Mouse (Mus musculus): ENCODE measurements around the gene Gpr3. TPM values are rescaled to one million over a fixed set of nuclear protein-coding genes. Genes with fewer than 3 reads are reported as not detected.

The Gpr3 gene
- polyA plus RNA-seq, 1 experiment, result not detected

GRCm38 (mm10) chr4:133217641-133218040, 5.3 kb upstream of the Gpr3 start:
- no peak overlapping the region for H3K27ac ChIP-seq (replicated peaks; ENCODE audit: low read depth, low read length)
- no peaks in the 10 kb centered on the region; the same call in 1 of the 2 replicates for H3K4me1 ChIP-seq (ENCODE audit: control insufficient read depth, insufficient read depth, insufficient read length, low read length)
- H3K4me3 ChIP-seq (ENCODE audit: insufficient read depth, low read depth, low read length), result no peak overlapping the region

GRCm38 (mm10) chr4:133213661-133214060, 1.3 kb upstream of the Gpr3 start:
- H3K4me3 ChIP-seq (ENCODE audit: insufficient read depth, low read depth, low read length), result no peak overlapping the region
- no peaks in the 10 kb centered on the region; the same call in 1 of the 2 replicates for H3K4me1 ChIP-seq (ENCODE audit: control insufficient read depth, insufficient read depth, insufficient read length, low read length)
- no peak overlapping the region for H3K27ac ChIP-seq (replicated peaks; ENCODE audit: low read depth, low read length)

- no peaks in the 10 kb centered on the region; the same call in 1 of the 2 replicates for H3K4me1 ChIP-seq (ENCODE audit: control insufficient read depth, insufficient read depth, insufficient read length, low read length)
- no peak overlapping the region for H3K4me3 ChIP-seq (ENCODE audit: insufficient read depth, low read depth, low read length)
Measured at GRCm38 (mm10) chr4:133213268-133213590, 893 bp upstream of the Gpr3 start.

GRCm38 (mm10) chr4:133212562-133213267, 379 bp upstream of the Gpr3 start:
- no peaks in the 10 kb centered on the region; the same call in 1 of the 2 replicates for H3K4me1 ChIP-seq (ENCODE audit: control insufficient read depth, insufficient read depth, insufficient read length, low read length)
- peak overlapping the region; percentile 48 for H3K4me3 ChIP-seq (ENCODE audit: insufficient read depth, low read depth, low read length)
- H3K27ac ChIP-seq (replicated peaks; ENCODE audit: low read depth, low read length), result no peak overlapping the region

More at GRCm38 (mm10) chr4:133213268-133213590, 893 bp upstream of the Gpr3 start:
- no peak overlapping the region for H3K27ac ChIP-seq (replicated peaks; ENCODE audit: low read depth, low read length)

GRCm38 (mm10) chr4:133210788-133211390, 1.4 kb downstream of the Gpr3 start:
- Histone ChIP-seq H3K4me1 (ENCODE audit: control insufficient read depth, insufficient read depth, insufficient read length, low read length) (no peaks in the 10 kb centered on the region; the same call in 1 of the 2 replicates), H3K4me3 (ENCODE audit: insufficient read depth, low read depth, low read length) (no peak overlapping the region), H3K27ac (replicated peaks; ENCODE audit: low read depth, low read length) (no peak overlapping the region)

- H3K4me1 ChIP-seq (ENCODE audit: control insufficient read depth, insufficient read depth, insufficient read length, low read length), result no peaks in the 10 kb centered on the region; the same call in 1 of the 2 replicates
- H3K4me3 ChIP-seq (ENCODE audit: insufficient read depth, low read depth, low read length), result no peak overlapping the region
- no peak overlapping the region for H3K27ac ChIP-seq (replicated peaks; ENCODE audit: low read depth, low read length)
Measured at GRCm38 (mm10) chr4:133210023-133210787, 2.1 kb downstream of the Gpr3 start.

GRCm38 (mm10) chr4:133209366-133209765, 3.0 kb downstream of the Gpr3 start:
- Histone ChIP-seq H3K4me3 (ENCODE audit: insufficient read depth, low read depth, low read length) (no peak overlapping the region), H3K27ac (replicated peaks; ENCODE audit: low read depth, low read length) (no peak overlapping the region), H3K4me1 (ENCODE audit: control insufficient read depth, insufficient read depth, insufficient read length, low read length) (no peaks in the 10 kb centered on the region; the same call in 1 of the 2 replicates)

- Histone ChIP-seq H3K4me3 (ENCODE audit: insufficient read depth, low read depth, low read length) (no peak overlapping the region), H3K27ac (replicated peaks; ENCODE audit: low read depth, low read length) (no peak overlapping the region), H3K4me1 (ENCODE audit: control insufficient read depth, insufficient read depth, insufficient read length, low read length) (peaks cover 8% of the 10 kb centered on the region)
Measured at GRCm38 (mm10) chr4:133204379-133204778, 8.0 kb downstream of the Gpr3 start.

GRCm38 (mm10) chr4:133203591-133203990, 8.7 kb downstream of the Gpr3 start:
- peaks cover 12% of the 10 kb centered on the region for H3K4me1 ChIP-seq (ENCODE audit: control insufficient read depth, insufficient read depth, insufficient read length, low read length)
- no peak overlapping the region for H3K27ac ChIP-seq (replicated peaks; ENCODE audit: low read depth, low read length)
- H3K4me3 ChIP-seq (ENCODE audit: insufficient read depth, low read depth, low read length), result no peak overlapping the region

- Histone ChIP-seq H3K27ac (replicated peaks; ENCODE audit: low read depth, low read length) (no peak overlapping the region), H3K4me3 (ENCODE audit: insufficient read depth, low read depth, low read length) (no peak overlapping the region), H3K4me1 (ENCODE audit: control insufficient read depth, insufficient read depth, insufficient read length, low read length) (peaks cover 12% of the 10 kb centered on the region)
Measured at GRCm38 (mm10) chr4:133202254-133202653, 10.1 kb downstream of the Gpr3 start.

- peaks cover 12% of the 10 kb centered on the region for H3K4me1 ChIP-seq (ENCODE audit: control insufficient read depth, insufficient read depth, insufficient read length, low read length)
- no peak overlapping the region for H3K27ac ChIP-seq (replicated peaks; ENCODE audit: low read depth, low read length)
- H3K4me3 ChIP-seq (ENCODE audit: insufficient read depth, low read depth, low read length), result no peak overlapping the region
Measured at GRCm38 (mm10) chr4:133201006-133201771, 11.1 kb downstream of the Gpr3 start.

- Histone ChIP-seq H3K27ac (replicated peaks; ENCODE audit: low read depth, low read length) (no peak overlapping the region), H3K4me3 (ENCODE audit: insufficient read depth, low read depth, low read length) (no peak overlapping the region), H3K4me1 (ENCODE audit: control insufficient read depth, insufficient read depth, insufficient read length, low read length) (peaks cover 12% of the 10 kb centered on the region)
Measured at GRCm38 (mm10) chr4:133200343-133200742, 12.0 kb downstream of the Gpr3 start.

- H3K4me3 ChIP-seq (ENCODE audit: insufficient read depth, low read depth, low read length), result no peak overlapping the region
- no peak overlapping the region for H3K27ac ChIP-seq (replicated peaks; ENCODE audit: low read depth, low read length)
- H3K4me1 ChIP-seq (ENCODE audit: control insufficient read depth, insufficient read depth, insufficient read length, low read length), result peaks cover 12% of the 10 kb centered on the region
Measured at GRCm38 (mm10) chr4:133199743-133200142, 12.6 kb downstream of the Gpr3 start.

- peaks cover 12% of the 10 kb centered on the region for H3K4me1 ChIP-seq (ENCODE audit: control insufficient read depth, insufficient read depth, insufficient read length, low read length)
- H3K4me3 ChIP-seq (ENCODE audit: insufficient read depth, low read depth, low read length), result no peak overlapping the region
- H3K27ac ChIP-seq (replicated peaks; ENCODE audit: low read depth, low read length), result no peak overlapping the region
Measured at GRCm38 (mm10) chr4:133198337-133199180, 13.8 kb downstream of the Gpr3 start.
